Mouse (Mus musculus) embryonic fibroblast, embryonic 13.5 days (primary cell): ENCODE results near the gene 1700016H13Rik.

Source experiments
- CTCF ChIP-seq: IDR thresholded peaks from 2 replicates; pipeline ENCODE4 v1.5.1; 2011; ENCODE audit warnings: mild to moderate bottlenecking, control low read depth, low read length, moderate library complexity, borderline replicate concordance; ENCODE audit not compliant: insufficient read depth
- POLR2A ChIP-seq: IDR thresholded peaks from 2 replicates; pipeline ENCODE4 v1.6.1; 2011; ENCODE audit warnings: low read depth, mild to moderate bottlenecking, control low read depth, low read length, moderate library complexity

- TF ChIP-seq CTCF, result no peak
- no peak for TF ChIP-seq POLR2A
Observed at GRCm38 (mm10) chr5:103603115-103603893, 52.5 kb downstream of the 1700016H13Rik start.
